ENCODE assay signal across 8 mouse cellular contexts in the genomic region with DNA sequence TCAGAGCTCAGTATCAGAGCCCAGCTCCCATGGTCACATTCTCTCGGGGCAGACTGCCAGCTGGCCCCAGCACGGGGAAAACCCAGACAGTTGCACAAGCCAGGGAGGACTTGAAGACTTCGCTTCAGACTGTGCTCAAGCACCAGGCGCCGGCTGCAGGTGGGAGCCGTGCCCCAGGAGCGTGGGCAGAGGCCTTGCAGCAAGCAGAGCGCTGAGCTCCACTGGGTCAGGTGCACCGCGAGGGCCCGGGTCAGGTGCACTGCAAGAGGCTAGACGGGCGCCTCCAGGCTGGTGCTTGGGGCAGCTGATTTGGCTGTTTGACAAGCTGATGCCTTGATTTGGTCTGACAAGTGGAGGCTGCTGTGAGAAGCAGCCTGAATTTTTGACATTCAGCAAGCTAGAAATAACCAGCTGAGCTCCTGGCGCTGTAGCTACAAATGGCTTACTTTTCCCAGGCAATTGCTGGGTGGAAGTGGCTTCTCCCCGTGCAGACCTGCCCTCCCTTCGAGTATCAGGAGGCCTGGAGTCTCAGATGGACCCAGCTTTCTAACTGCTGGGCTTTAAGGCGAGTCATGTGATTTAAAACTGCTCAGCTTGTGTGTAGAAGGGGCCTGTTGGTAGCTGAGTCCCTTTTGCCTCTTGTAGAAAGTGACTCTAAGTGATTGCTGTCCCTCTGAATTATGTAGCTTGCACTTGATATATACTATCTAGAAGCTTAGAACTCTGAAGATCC.
DNase-seq lines count a peak whose midpoint lies in the region; TF ChIP-seq lines count a peak whose summit lies in the region.

No protein-coding gene starts in this region.

- peak overlapping the region; percentile 48 for H3K4me3 ChIP-seq in E14TG2a.4 (replicated peaks; ENCODE audit: low read length)
- H3K4me3 ChIP-seq in hindbrain, embryonic 10.5 days: no peak overlapping the region
- H3K4me3 ChIP-seq in layer of hippocampus, adult 2 months: peak overlapping the region; percentile 30

- no peaks in the 10 kb centered on the region for H3K9me3 ChIP-seq in E14TG2a.4 (ENCODE audit: low read length)
- no peaks in the 10 kb centered on the region for H3K9me3 ChIP-seq in hindbrain, embryonic 10.5 days

- no peaks in the 10 kb centered on the region for H3K36me3 ChIP-seq in E14TG2a.4 (ENCODE audit: insufficient read depth, low read length)
- no peaks in the 10 kb centered on the region for H3K36me3 ChIP-seq in hindbrain, embryonic 10.5 days

- H3K27ac ChIP-seq in hindbrain, embryonic 10.5 days: peak overlapping the region; percentile 45; the same call in 1 of the 2 replicates
- H3K27ac ChIP-seq in layer of hippocampus, adult 2 months: peak overlapping the region; percentile 59

- DNase-seq in cerebellum, adult 18-20 months: peak; percentile 69 to 72
- peak; percentile 46 to 52 for DNase-seq in frontal cortex, postnatal 25 days (ENCODE audit: low spot score in 2 of 2)
- peak; percentile 12 for DNase-seq in hindbrain, embryonic 10.5 days (ENCODE audit: low spot score)
- peak; percentile 27 to 35 for DNase-seq in layer of hippocampus, adult 2 months (ENCODE audit: low spot score in 2 of 2)
- DNase-seq in lung, adult 18-20 months: peak; percentile 84
- DNase-seq in retina, postnatal 1 day: peak; percentile 90
- peak; percentile 77 for DNase-seq in thymus, postnatal 4 days

- WGBS in hindbrain, embryonic 10.5 days: 33% methylated on average over 17 of the region's 17 CpGs

- peaks cover 31% of the 10 kb centered on the region for H3K4me1 ChIP-seq in E14TG2a.4 (replicated peaks; ENCODE audit: low read depth, low read length)
- H3K4me1 ChIP-seq in hindbrain, embryonic 10.5 days (replicated peaks): peaks cover 19% of the 10 kb centered on the region

- no peak for TF ChIP-seq CTCF in E14TG2a.4 (conservative IDR thresholded peaks at IDR 0.05; ENCODE audit: low read length)
- no peak for TF ChIP-seq CTCF in layer of hippocampus, adult 2 months (conservative IDR thresholded peaks at IDR 0.05)

- peaks cover 53% of the 10 kb centered on the region for H3K27me3 ChIP-seq in E14TG2a.4 (ENCODE audit: insufficient read depth, low read length)
- H3K27me3 ChIP-seq in hindbrain, embryonic 10.5 days (ENCODE audit: insufficient read depth, poor library complexity, severe bottlenecking): peaks cover 25% of the 10 kb centered on the region; the same call in 1 of the 2 replicates

Comparison
In these comparisons a context has a peak if more than half of its experiments do, and no peak if none do; other contexts are left out.
1. DNase-seq: peak in every context shown above with its lines; median percentile 90 in retina, postnatal 1 day; 84 in lung, adult 18-20 months; 77 in thymus, postnatal 4 days; 70 in cerebellum, adult 18-20 months; 49 in frontal cortex, postnatal 25 days; 31 in layer of hippocampus, adult 2 months; 12 in hindbrain, embryonic 10.5 days.